Mouse (Mus musculus) liver, adult 2 months (tissue): ENCODE measurements at regions not wholly inside any gene's neighbourhood (a gene's known extent, or its start where the extent isn't known, plus 50 kb on each side); places are given as distances from the start of the nearest gene placed in this dataset.

Experiments used
- CTCF ChIP-seq: fragments of 200-500 bp; IDR thresholded peaks from 2 replicates; pipeline ENCODE4 v1.5.1; 2011; ENCODE audit warnings: low read depth, low read length, control low read depth
- POLR2A ChIP-seq: fragments of 200-500 bp; IDR thresholded peaks from 2 replicates; pipeline ENCODE4 v1.6.1; 2011; ENCODE audit warnings: low read length, control low read depth; ENCODE audit not compliant: insufficient read depth; ENCODE audit errors: extremely low read depth

DNA sequence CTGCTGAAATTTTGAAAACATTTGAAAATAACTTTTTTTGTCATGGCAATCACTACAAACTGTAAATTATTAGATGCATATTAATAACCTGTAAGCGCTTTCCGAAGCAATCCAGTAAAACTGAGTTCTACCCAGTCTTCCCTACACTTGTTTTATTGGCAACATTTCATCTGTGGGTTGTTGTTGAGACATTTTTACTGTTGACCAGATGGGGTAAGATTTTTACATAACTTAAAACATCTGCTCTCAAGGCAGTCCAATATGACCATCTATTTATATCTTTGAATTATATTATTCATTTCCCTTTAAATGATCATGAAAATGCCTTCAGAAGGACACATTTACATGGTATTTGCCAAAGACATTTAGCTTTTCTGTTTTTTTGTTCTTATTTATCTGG, 520.5 kb downstream of the Olfm4 start:
- no peak for TF ChIP-seq CTCF
- no peak for TF ChIP-seq POLR2A
